Comparison of ENCODE assay signal across 7 mouse cellular contexts in the genomic region with DNA sequence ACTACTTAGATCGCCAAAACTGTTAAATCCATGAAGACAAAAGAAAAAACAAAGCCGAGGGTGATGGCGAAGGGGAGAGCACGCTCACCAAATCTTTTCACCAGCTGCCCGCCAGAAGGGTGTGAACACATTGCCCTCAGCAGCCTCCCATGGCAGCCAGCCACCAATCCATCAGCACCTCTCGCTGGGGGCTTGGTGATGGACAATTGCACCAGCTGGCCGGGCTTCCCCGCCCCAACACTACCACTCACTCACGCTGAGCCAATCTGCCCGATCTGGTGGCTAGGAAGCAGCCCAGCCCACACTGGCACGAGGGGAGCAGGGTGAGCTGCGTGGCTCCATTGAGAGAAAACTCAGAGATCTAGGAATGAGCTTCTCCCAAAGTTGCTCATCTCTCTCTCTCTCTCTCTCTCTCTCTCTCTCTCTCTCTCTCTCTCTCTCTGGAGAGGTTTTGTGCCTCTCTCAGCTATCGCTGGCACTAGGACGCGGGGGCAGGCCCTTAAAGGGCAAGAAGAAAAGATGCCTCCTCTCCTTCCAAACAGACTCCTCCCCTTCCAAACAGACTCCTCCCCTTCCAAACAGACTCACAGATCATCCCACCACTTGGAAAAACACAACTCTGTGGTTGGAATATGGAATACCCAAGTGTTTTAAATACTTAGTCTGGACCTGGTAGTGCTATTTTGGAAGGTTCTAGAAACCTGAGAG.
DNase-seq lines count a peak whose midpoint lies in the region; ATAC-seq lines count a peak whose summit lies in the region.

No protein-coding gene starts in this region.

- H3K36me3 ChIP-seq in heart, embryonic 15.5 days: no peaks in the 10 kb centered on the region
- H3K36me3 ChIP-seq in neural tube, embryonic 12.5 days: no peaks in the 10 kb centered on the region

- H3K9me3 ChIP-seq in heart, embryonic 15.5 days (replicated peaks): no peaks in the 10 kb centered on the region
- no peaks in the 10 kb centered on the region for H3K9me3 ChIP-seq in neural tube, embryonic 12.5 days

- ATAC-seq in heart, embryonic 15.5 days (replicated peaks; ENCODE audit: insufficient number of reproducible peaks, insufficient read depth, low FRiP score, low read depth): peak; percentile 77; the same call in 1 of the 2 replicates
- ATAC-seq in neural tube, embryonic 12.5 days (ENCODE audit: low FRiP score, low read depth): peak; percentile 89

- peak overlapping the region; percentile 54 for H3K4me2 ChIP-seq in heart, embryonic 15.5 days
- no peak overlapping the region for H3K4me2 ChIP-seq in neural tube, embryonic 12.5 days (replicated peaks)

- H3K4me1 ChIP-seq in heart, embryonic 15.5 days (replicated peaks): peaks cover 8% of the 10 kb centered on the region; the same call in 1 of the 2 replicates
- peaks cover 2% of the 10 kb centered on the region; the same call in 1 of the 2 replicates for H3K4me1 ChIP-seq in neural tube, embryonic 12.5 days

- no peak overlapping the region for H3K9ac ChIP-seq in heart, embryonic 15.5 days
- no peak overlapping the region for H3K9ac ChIP-seq in neural tube, embryonic 12.5 days

- DNase-seq in cerebellum, adult 11 months: peak; percentile 83
- peak; percentile 47 to 90 for DNase-seq in cerebellum, postnatal 4 days (ENCODE audit: low spot score in 2 of 2)
- peak; percentile 24 to 58 for DNase-seq in left cerebral cortex, postnatal 25 days (ENCODE audit: low spot score in 2 of 2)
- DNase-seq in thymus, postnatal 0 days (ENCODE audit: low spot score): no peak
- DNase-seq in ovary, adult 18-20 months (ENCODE audit: low spot score): no peak

- intact Hi-C loops in left cerebral cortex, postnatal 25 days (cut with DNase I): no loop called here

- H3K27me3 ChIP-seq in heart, embryonic 15.5 days: no peaks in the 10 kb centered on the region
- no peaks in the 10 kb centered on the region for H3K27me3 ChIP-seq in neural tube, embryonic 12.5 days (replicated peaks)

- 30% methylated on average over 15 of the region's 15 CpGs for WGBS in heart, embryonic 15.5 days
- 28% methylated on average over 15 of the region's 15 CpGs for WGBS in neural tube, embryonic 12.5 days

- no peak overlapping the region for H3K27ac ChIP-seq in heart, embryonic 15.5 days
- peak overlapping the region; percentile 46; the same call in 1 of the 2 replicates for H3K27ac ChIP-seq in neural tube, embryonic 12.5 days

- peak overlapping the region; percentile 25; the same call in 1 of the 2 replicates for H3K4me3 ChIP-seq in heart, embryonic 15.5 days
- no peak overlapping the region for H3K4me3 ChIP-seq in neural tube, embryonic 12.5 days

Comparison
In these comparisons a context has a peak if more than half of its experiments do, and no peak if none do; other contexts are left out.
1. DNase-seq: peak in cerebellum, adult 11 months (single experiment), cerebellum, postnatal 4 days (2 of 2) and left cerebral cortex, postnatal 25 days (2 of 2); none in thymus, postnatal 0 days (single experiment) and ovary, adult 18-20 months (single experiment).